Mouse (Mus musculus) midbrain, embryonic 14.5 days (tissue): ENCODE measurements around the gene Pip4k2b. TPM values are rescaled to one million over a fixed set of nuclear protein-coding genes. Genes with fewer than 3 reads are reported as not detected.
A peak's percentile ranks its signal among the peaks of the same experiment; 100 is the strongest.

Source experiments
- ATAC-seq: fragments of 200-750 bp; cut with Nextera tagmentation; 2 replicates; pipeline ENCODE4 v1.8.0; 2017; ENCODE audit warnings: moderate number of reproducible peaks, moderate library complexity; ENCODE audit not compliant: low FRiP score, low TSS enrichment
- DNase-seq: peaks from one replicate; pipeline ENCODE4 v3.0.0-alpha.2; 2015
- H3K27ac ChIP-seq: fragments of 300-500 bp; sonication (generic); replicated peaks from 2 replicates; pipeline ENCODE4 v1.5.1; 2014; ENCODE audit warnings: mild to moderate bottlenecking, low read depth, low read length, moderate library complexity
- H3K27me3 ChIP-seq: fragments of 300-500 bp; sonication (generic); 2 replicates; pipeline ENCODE4 v1.6.1; 2014; ENCODE audit warnings: low read length, control low read depth, mixed read lengths; ENCODE audit not compliant: control insufficient read depth, insufficient read depth
- H3K36me3 ChIP-seq: fragments of 300-500 bp; sonication (generic); 2 replicates; pipeline ENCODE4 v1.6.1; 2014; ENCODE audit warnings: low read length, control low read depth; ENCODE audit not compliant: control insufficient read depth, insufficient read depth
- H3K4me1 ChIP-seq: fragments of 300-500 bp; sonication (generic); 2 replicates; pipeline ENCODE4 v1.6.1; 2014; ENCODE audit warnings: mild to moderate bottlenecking, antibody characterized with exemption, low read length, control low read depth; ENCODE audit not compliant: control insufficient read depth, insufficient read depth
- H3K4me2 ChIP-seq: fragments of 300-500 bp; sonication (generic); 2 replicates; pipeline ENCODE4 v1.6.1; 2014; ENCODE audit warnings: mild to moderate bottlenecking, low read length, moderate library complexity
- H3K4me3 ChIP-seq: fragments of 300-500 bp; sonication (generic); replicated peaks from 2 replicates; pipeline ENCODE4 v1.5.1; 2014; ENCODE audit warnings: low read depth, low read length
- H3K9ac ChIP-seq: fragments of 300-500 bp; sonication (generic); replicated peaks from 2 replicates; pipeline ENCODE4 v1.6.1; 2014; ENCODE audit warnings: mild to moderate bottlenecking, low read length, moderate library complexity
- H3K9me3 ChIP-seq: fragments of 300-500 bp; sonication (generic); 2 replicates; pipeline ENCODE4 v1.6.1; 2016; ENCODE audit warnings: low read length, control low read depth, mixed read lengths; ENCODE audit not compliant: control insufficient read depth
- WGBS: fragments of 180-500 bp; shearing (Covaris S2); extraction: QIAGEN DNeasy Blood & Tissue Kit; methylation state at CpG from one replicate; pipeline ENCODE4 v1.1.7; 2014; 5-methylcytosine and 5-hydroxymethylcytosine counted together
- polyA plus RNA-seq: library from polyadenylated mRNA; unstranded; fragments of >200 nt; fragmentation: Nextera tagmentation; extraction: Ambion mirVana; gene quantifications from 2 replicates; pipeline ENCODE4 v1.2.1, GENCODE M21; 2014

Pip4k2b gene
- polyA plus RNA-seq, 1 experiment from 2014 or later = 4.8 TPM

DNA sequence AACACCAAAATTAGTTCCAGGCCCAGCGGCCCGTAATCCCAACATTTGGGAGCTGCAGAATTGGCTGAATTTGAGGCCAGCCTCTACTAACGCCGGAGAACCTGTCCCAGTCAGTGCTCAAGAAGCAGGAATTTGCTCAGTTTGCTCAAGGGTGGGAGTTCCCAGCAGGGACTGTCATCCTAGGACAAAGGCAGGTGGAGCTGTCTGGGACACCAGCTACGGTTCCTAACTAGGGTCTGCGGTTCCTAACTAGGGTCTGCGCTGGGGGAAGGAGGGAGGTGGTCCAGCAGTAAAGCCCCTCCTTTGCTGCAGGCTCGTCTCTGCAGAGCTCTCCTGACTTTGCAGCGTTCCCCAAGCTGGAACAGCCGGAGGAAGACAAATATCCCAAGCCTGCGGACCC, 71.4 kb downstream of the Pip4k2b start:
- H3K9me3 ChIP-seq = no peaks in the 10 kb centered on the region
- H3K4me3 ChIP-seq = no peak overlapping the region
- no peak overlapping the region for H3K9ac ChIP-seq
- H3K4me1 ChIP-seq = peaks cover 21% of the 10 kb centered on the region
- H3K27me3 ChIP-seq = no peaks in the 10 kb centered on the region
- no peak overlapping the region for H3K27ac ChIP-seq
- DNase-seq = no peak
- WGBS = 77% methylated on average over 11 of the region's 11 CpGs
- peaks cover 95% of the 10 kb centered on the region for H3K36me3 ChIP-seq
- ATAC-seq = no peak
- H3K4me2 ChIP-seq = no peak overlapping the region

DNA sequence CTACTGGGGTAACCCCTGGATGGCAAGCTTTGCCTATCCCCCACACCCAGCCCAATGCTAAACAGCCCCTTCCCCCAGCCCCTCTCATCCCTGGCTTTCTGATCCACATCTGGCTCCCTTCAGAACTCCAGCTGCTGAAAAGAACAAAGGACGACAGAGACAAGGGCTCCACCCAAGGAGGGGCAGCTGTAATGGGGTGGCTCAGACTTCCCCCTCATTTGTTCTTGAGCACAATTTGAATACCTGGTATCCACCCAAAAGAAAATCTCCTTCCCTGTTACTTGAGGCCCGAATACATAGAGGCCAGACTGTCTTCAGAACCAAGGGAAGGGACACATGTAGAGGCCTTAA, 73.4 kb downstream of the Pip4k2b start:
- H3K9me3 ChIP-seq = no peaks in the 10 kb centered on the region
- DNase-seq = no peak
- no peak overlapping the region for H3K4me3 ChIP-seq
- H3K9ac ChIP-seq = no peak overlapping the region
- no peak overlapping the region for H3K27ac ChIP-seq
- H3K4me1 ChIP-seq = peaks cover 12% of the 10 kb centered on the region; the same call in 1 of the 2 replicates
- no peak for ATAC-seq
- peaks cover 86% of the 10 kb centered on the region for H3K36me3 ChIP-seq
- WGBS = 35% methylated on average over 2 of the region's 2 CpGs
- no peaks in the 10 kb centered on the region for H3K27me3 ChIP-seq
- no peak overlapping the region for H3K4me2 ChIP-seq

DNA sequence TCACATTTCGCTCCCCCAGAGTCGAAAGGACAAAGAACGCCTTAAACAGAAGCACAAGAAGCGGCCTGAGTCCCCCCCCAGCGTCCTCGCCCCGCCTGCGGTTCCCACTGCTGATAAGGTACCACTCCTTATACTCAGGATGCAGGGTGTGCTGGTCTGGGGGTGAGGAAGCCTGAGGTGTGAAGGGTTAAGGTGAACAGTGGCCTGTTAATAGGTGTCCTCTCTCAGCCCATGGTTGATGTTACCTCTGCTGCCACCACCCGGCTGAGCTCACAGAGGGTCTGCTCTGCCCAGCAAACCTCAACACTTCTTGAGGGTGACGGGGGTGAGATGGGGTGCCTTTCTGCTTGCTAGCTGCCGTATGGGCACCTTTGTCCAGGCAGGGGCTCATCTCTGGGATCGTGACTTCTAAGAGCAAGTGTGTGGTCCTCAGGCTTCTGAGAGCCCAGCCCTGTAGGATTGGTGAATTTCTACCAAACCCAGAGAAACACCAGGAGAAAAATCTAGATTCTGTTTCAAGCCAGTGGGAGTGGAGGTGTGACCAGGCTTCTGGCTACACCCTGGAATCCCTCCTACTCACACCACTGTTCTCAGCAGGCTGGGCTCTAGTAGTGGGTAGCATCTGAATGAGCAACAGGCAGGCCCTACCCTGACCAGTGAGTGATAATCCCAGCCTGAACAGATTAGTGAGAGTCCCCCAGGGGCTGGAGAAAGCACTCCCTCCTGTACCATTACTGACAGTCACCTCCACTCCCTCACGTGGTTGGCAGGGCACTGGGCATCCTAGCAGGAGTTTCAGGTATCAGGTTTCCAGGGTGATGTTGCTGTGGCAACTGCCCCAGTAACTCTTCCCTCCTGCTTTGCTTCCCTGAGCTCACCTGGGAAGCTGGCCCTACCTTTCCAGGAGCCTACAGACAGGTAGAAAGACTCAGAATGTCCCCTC, 74.0 kb downstream of the Pip4k2b start:
- no peak for DNase-seq
- Histone ChIP-seq H3K4me3 (no peak overlapping the region), H3K27ac (no peak overlapping the region), H3K27me3 (no peaks in the 10 kb centered on the region), H3K9me3 (no peaks in the 10 kb centered on the region), H3K4me2 (no peak overlapping the region), H3K4me1 (peaks cover 13% of the 10 kb centered on the region), H3K9ac (no peak overlapping the region), H3K36me3 (peaks cover 80% of the 10 kb centered on the region)
- WGBS = 65% methylated on average over 13 of the region's 13 CpGs
- no peak for ATAC-seq

DNA sequence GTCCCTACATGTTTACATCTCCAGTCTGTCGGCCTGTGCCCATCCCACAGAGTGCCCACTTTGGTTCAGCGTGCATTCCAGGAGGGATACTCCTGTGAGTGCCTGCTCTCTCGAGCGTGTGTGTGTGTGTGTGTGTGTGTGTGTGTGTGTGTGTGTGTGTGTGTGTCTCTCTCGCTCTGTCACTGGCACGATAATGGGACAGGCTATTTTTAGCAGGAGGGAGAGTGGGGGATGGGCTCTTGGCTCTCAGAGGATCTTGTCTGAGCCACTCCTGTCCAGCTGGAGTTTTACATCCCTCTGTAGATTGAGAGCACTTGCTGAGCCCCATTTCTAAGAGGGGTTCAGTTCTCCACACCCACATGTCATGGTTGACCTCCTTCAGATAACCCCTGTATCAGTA, 74.7 kb downstream of the Pip4k2b start:
- Histone ChIP-seq H3K27ac (no peak overlapping the region), H3K4me3 (no peak overlapping the region), H3K4me2 (no peak overlapping the region), H3K27me3 (no peaks in the 10 kb centered on the region), H3K36me3 (peaks cover 74% of the 10 kb centered on the region), H3K4me1 (peaks cover 19% of the 10 kb centered on the region), H3K9me3 (no peaks in the 10 kb centered on the region), H3K9ac (no peak overlapping the region)
- WGBS = 30% methylated on average over 6 of the region's 6 CpGs
- DNase-seq (no peak), ATAC-seq (no peak)

- H3K36me3 ChIP-seq = peaks cover 68% of the 10 kb centered on the region
- DNase-seq (no peak), ATAC-seq (no peak)
- no peak overlapping the region for H3K4me2 ChIP-seq
- H3K27me3 ChIP-seq = no peaks in the 10 kb centered on the region
- no peak overlapping the region for H3K4me3 ChIP-seq
- no peaks in the 10 kb centered on the region for H3K9me3 ChIP-seq
- 41% methylated on average over 15 of the region's 15 CpGs for WGBS
- H3K27ac ChIP-seq = no peak overlapping the region
- peaks cover 22% of the 10 kb centered on the region for H3K4me1 ChIP-seq
- no peak overlapping the region; the same call in 1 of the 2 replicates for H3K9ac ChIP-seq
Observed at GRCm38 (mm10) chr11:97669268-97669667, 75.2 kb downstream of the Pip4k2b start.

GRCm38 (mm10) chr11:97668160-97668559, 76.3 kb downstream of the Pip4k2b start:
- Histone ChIP-seq H3K27ac (no peak overlapping the region), H3K4me3 (no peak overlapping the region), H3K4me2 (no peak overlapping the region), H3K9me3 (no peaks in the 10 kb centered on the region), H3K4me1 (peaks cover 22% of the 10 kb centered on the region), H3K27me3 (no peaks in the 10 kb centered on the region), H3K9ac (no peak overlapping the region), H3K36me3 (peaks cover 57% of the 10 kb centered on the region)
- DNase-seq = no peak
- no peak for ATAC-seq
- WGBS = 91% methylated on average over 7 of the region's 7 CpGs

GRCm38 (mm10) chr11:97666794-97667193, 77.7 kb downstream of the Pip4k2b start:
- Histone ChIP-seq H3K9ac (no peak overlapping the region), H3K4me3 (no peak overlapping the region), H3K4me2 (no peak overlapping the region), H3K27me3 (peaks cover 7% of the 10 kb centered on the region), H3K36me3 (peaks cover 43% of the 10 kb centered on the region), H3K27ac (no peak overlapping the region), H3K4me1 (peaks cover 32% of the 10 kb centered on the region), H3K9me3 (no peaks in the 10 kb centered on the region)
- DNase-seq (no peak), ATAC-seq (no peak)
- 94% methylated on average over 15 of the region's 15 CpGs for WGBS

DNA sequence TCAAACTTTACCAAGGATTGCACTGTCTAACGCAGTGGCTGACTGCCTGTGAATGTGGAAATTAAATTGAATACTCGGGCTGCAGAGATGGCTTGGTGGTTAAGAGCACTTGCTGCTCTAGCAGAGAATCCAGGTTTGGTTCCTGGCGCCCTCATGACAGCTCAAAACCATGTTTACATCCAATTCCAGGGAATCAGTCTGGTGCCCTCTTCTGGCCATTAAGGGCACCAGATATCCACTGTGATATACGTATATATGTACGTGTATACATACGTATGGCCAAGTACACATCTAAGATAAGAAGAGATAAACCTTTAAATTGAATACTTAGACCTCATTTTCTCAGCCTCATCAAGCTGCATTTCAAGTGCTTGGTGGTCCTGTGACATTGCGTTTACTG, 78.3 kb downstream of the Pip4k2b start:
- H3K27ac ChIP-seq = no peak overlapping the region
- no peak overlapping the region for H3K4me2 ChIP-seq
- ATAC-seq (no peak), DNase-seq (no peak)
- no peaks in the 10 kb centered on the region for H3K9me3 ChIP-seq
- peaks cover 12% of the 10 kb centered on the region for H3K27me3 ChIP-seq
- H3K9ac ChIP-seq = no peak overlapping the region
- H3K4me3 ChIP-seq = no peak overlapping the region
- peaks cover 36% of the 10 kb centered on the region for H3K4me1 ChIP-seq
- peaks cover 38% of the 10 kb centered on the region for H3K36me3 ChIP-seq
- WGBS = 91% methylated on average over 7 of the region's 7 CpGs

DNA sequence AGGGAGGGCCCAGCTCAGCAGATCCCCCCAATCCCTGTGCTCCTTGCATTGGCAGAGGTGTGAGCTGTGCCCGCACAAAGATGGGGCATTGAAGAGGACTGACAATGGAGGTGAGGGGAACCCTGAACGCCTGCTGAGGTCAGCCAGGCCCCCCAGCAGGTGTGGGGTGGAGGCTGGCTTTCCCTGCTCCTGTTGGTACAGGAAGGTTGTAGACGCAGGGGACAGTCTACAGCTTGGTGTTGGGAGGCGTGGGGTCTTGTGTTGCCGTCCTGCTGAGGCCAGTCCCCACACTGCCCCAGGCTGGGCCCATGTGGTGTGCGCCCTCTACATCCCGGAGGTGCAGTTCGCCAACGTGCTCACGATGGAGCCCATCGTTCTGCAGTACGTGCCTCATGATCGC, 79.1 kb downstream of the Pip4k2b start:
- Histone ChIP-seq H3K9ac (no peak overlapping the region), H3K4me1 (peaks cover 44% of the 10 kb centered on the region), H3K4me3 (no peak overlapping the region), H3K9me3 (no peaks in the 10 kb centered on the region), H3K4me2 (peak overlapping the region; percentile 79; the same call in 1 of the 2 replicates), H3K36me3 (peaks cover 30% of the 10 kb centered on the region), H3K27ac (no peak overlapping the region), H3K27me3 (peaks cover 18% of the 10 kb centered on the region)
- DNase-seq (no peak), ATAC-seq (no peak)
- 88% methylated on average over 13 of the region's 13 CpGs for WGBS
